Mouse (Mus musculus): ENCODE results near the gene Rnf7. TPM values are rescaled to one million over a fixed set of nuclear protein-coding genes. Genes with fewer than 3 reads are reported as not detected.
"Not testable (repeated sequence)": the region's sequence is repeated elsewhere in the genome, so short reads cannot be mapped to it uniquely, and the experiment has no call there.

Rnf7 gene
- polyA plus RNA-seq, 1 experiment from 2014 or later = 91.7 TPM

GRCm38 (mm10) chr9:96504116-96504895 lies 25.8 kb upstream of the Rnf7 start:
- 68% methylated on average over 17 of the region's 17 CpGs for WGBS (ENCODE audit: insufficient replicate concordance)
- DNase-seq (no peak), ATAC-seq (ENCODE audit: low read depth) (no peak)
- 0 out of 2 replicates have a peak, but pooled peaks cover 4% of the 10 kb centered on the region for H3K4me1 ChIP-seq (replicated peaks)
- no peak overlapping the region for H3K27ac ChIP-seq
- no peak overlapping the region for H3K4me3 ChIP-seq (replicated peaks)
- H3K4me2 ChIP-seq = no peak overlapping the region
- no peaks in the 10 kb centered on the region for H3K9me3 ChIP-seq (replicated peaks)
- no peaks in the 10 kb centered on the region for H3K36me3 ChIP-seq
- H3K9ac ChIP-seq = no peak overlapping the region
- H3K27me3 ChIP-seq = no peaks in the 10 kb centered on the region

- Histone ChIP-seq H3K9me3 (replicated peaks) (no peaks in the 10 kb centered on the region), H3K36me3 (no peaks in the 10 kb centered on the region), H3K4me2 (no peak overlapping the region), H3K4me1 (replicated peaks) (0 out of 2 replicates have a peak, but pooled peaks cover 4% of the 10 kb centered on the region), H3K27me3 (no peaks in the 10 kb centered on the region), H3K4me3 (replicated peaks) (no peak overlapping the region), H3K9ac (no peak overlapping the region), H3K27ac (no peak overlapping the region)
- DNase-seq = no peak
- no peak for ATAC-seq (ENCODE audit: low read depth)
- 64% methylated on average over 6 of the region's 6 CpGs for WGBS (ENCODE audit: insufficient replicate concordance)
Measured at GRCm38 (mm10) chr9:96502856-96503610, 24.6 kb upstream of the Rnf7 start.

DNA sequence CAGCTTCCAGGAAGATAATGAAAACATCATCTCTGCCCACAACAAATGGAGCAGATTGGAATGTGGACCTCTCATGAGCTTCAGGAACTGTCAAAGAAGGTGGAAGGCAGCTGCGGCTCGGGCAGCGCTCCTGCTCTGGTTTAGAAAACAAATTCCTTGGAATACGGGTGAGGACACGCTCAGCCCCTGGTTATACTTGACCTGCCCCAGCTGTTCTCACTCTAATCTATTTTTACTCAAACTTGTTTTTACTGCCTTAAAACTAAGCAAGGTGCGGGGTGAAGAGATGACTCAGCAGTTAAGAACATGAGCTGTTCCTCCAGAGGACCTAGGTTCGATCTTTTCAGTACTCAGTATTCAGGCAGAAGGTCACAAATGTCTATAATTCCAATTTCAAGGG lies 22.7 kb upstream of the Rnf7 start:
- H3K9ac ChIP-seq = no peak overlapping the region
- no peak overlapping the region for H3K4me2 ChIP-seq
- 68% methylated on average over 7 of the region's 7 CpGs for WGBS (ENCODE audit: insufficient replicate concordance)
- H3K4me1 ChIP-seq (replicated peaks) = 0 out of 2 replicates have a peak, but pooled peaks cover 4% of the 10 kb centered on the region
- H3K27ac ChIP-seq = no peak overlapping the region
- ATAC-seq (ENCODE audit: low read depth) = no peak
- no peaks in the 10 kb centered on the region for H3K27me3 ChIP-seq
- no peaks in the 10 kb centered on the region for H3K36me3 ChIP-seq
- H3K4me3 ChIP-seq (replicated peaks) = no peak overlapping the region
- no peaks in the 10 kb centered on the region for H3K9me3 ChIP-seq (replicated peaks)
- DNase-seq = no peak

- DNase-seq (no peak), ATAC-seq (ENCODE audit: low read depth) (no peak)
- H3K27ac ChIP-seq = no peak overlapping the region
Measured at GRCm38 (mm10) chr9:96493212-96493611, 14.7 kb upstream of the Rnf7 start.

DNA sequence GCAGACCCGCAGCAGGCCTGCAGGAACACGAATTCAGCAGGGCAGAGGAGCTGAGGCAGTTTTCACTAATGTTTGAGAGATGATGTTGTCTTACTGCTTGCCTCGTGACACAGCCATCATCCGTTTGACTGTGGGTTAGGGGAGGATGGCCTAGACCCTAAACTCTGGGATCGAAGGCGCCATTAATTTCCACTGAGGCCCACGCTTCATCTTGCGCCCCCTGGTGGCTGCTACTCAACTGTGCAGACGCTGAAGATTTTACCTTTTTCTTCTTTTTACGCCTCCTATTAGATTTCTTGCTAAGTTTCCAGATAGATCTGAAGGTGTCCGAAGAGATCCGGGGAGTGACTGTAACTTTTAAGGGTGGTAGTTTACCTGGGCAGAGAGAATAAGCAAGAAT lies 13.3 kb upstream of the Rnf7 start:
- H3K27ac ChIP-seq = no peak overlapping the region
- no peaks in the 10 kb centered on the region for H3K36me3 ChIP-seq
- ATAC-seq (ENCODE audit: low read depth) (no peak), DNase-seq (peak; percentile 32)
- H3K4me2 ChIP-seq = no peak overlapping the region
- H3K27me3 ChIP-seq = no peaks in the 10 kb centered on the region
- H3K9me3 ChIP-seq (replicated peaks) = no peaks in the 10 kb centered on the region
- no peak overlapping the region for H3K4me3 ChIP-seq (replicated peaks)
- H3K9ac ChIP-seq = no peak overlapping the region
- no peaks in the 10 kb centered on the region for H3K4me1 ChIP-seq (replicated peaks)
- 32% methylated on average over 12 of the region's 12 CpGs for WGBS (ENCODE audit: insufficient replicate concordance)

More at GRCm38 (mm10) chr9:96493212-96493611, 14.7 kb upstream of the Rnf7 start:
- Histone ChIP-seq H3K9me3 (replicated peaks) (no peaks in the 10 kb centered on the region), H3K4me3 (replicated peaks) (no peak overlapping the region), H3K27me3 (no peaks in the 10 kb centered on the region), H3K4me1 (replicated peaks) (no peaks in the 10 kb centered on the region), H3K9ac (no peak overlapping the region), H3K36me3 (no peaks in the 10 kb centered on the region), H3K4me2 (no peak overlapping the region)
- 40% methylated on average over 3 of the region's 3 CpGs for WGBS (ENCODE audit: insufficient replicate concordance)

- not testable (repeated sequence) for ATAC-seq (ENCODE audit: low read depth)
- WGBS (ENCODE audit: insufficient replicate concordance) = 78% methylated on average over 5 of the region's 5 CpGs
Measured at GRCm38 (mm10) chr9:96487869-96488268, 9.4 kb upstream of the Rnf7 start.

DNA sequence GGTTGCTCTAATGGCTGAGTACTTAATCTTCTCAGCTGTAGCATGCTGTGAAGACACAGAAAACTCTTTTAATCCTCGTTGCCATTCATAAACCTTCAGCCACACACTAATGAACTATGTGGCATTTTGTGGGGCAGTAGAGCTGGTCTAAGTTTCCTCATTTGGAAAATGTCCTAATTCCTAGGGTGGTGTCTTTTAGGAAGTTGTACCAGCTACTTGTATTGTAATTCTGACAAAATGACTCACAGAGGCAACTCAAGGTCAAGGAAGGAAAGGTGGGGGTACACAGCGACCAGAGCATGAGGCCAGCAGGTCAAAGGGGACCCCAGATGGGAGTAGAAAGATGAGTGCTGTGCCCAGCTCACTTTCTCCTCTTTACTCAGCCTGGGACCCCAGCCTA lies 5.2 kb upstream of the Rnf7 start:
- Histone ChIP-seq H3K4me3 (replicated peaks) (no peak overlapping the region), H3K4me2 (no peak overlapping the region), H3K9me3 (replicated peaks) (no peaks in the 10 kb centered on the region), H3K27ac (no peak overlapping the region), H3K27me3 (no peaks in the 10 kb centered on the region; the same call in 1 of the 2 replicates), H3K4me1 (replicated peaks) (peaks cover 13% of the 10 kb centered on the region), H3K36me3 (no peaks in the 10 kb centered on the region), H3K9ac (no peak overlapping the region)
- WGBS (ENCODE audit: insufficient replicate concordance) = 45% methylated on average over 2 of the region's 2 CpGs
- DNase-seq (no peak), ATAC-seq (ENCODE audit: low read depth) (no peak)

More at GRCm38 (mm10) chr9:96487869-96488268, 9.4 kb upstream of the Rnf7 start:
- H3K27ac ChIP-seq; H3K9me3 ChIP-seq (replicated peaks); DNase-seq; H3K4me2 ChIP-seq; H3K9ac ChIP-seq; H3K36me3 ChIP-seq; H3K27me3 ChIP-seq; H3K4me3 ChIP-seq (replicated peaks): not testable (repeated sequence)
- peaks cover 10% of the 10 kb centered on the region for H3K4me1 ChIP-seq (replicated peaks)

GRCm38 (mm10) chr9:96483028-96483427 lies 4.6 kb upstream of the Rnf7 start:
- Histone ChIP-seq H3K4me3 (replicated peaks) (no peak overlapping the region), H3K4me2 (no peak overlapping the region), H3K4me1 (replicated peaks) (peaks cover 13% of the 10 kb centered on the region), H3K9ac (no peak overlapping the region), H3K36me3 (no peaks in the 10 kb centered on the region), H3K27me3 (no peaks in the 10 kb centered on the region; the same call in 1 of the 2 replicates), H3K9me3 (replicated peaks) (no peaks in the 10 kb centered on the region), H3K27ac (no peak overlapping the region)
- no peak for DNase-seq
- 33% methylated on average over 3 of the region's 3 CpGs for WGBS (ENCODE audit: insufficient replicate concordance)
- no peak for ATAC-seq (ENCODE audit: low read depth)

DNA sequence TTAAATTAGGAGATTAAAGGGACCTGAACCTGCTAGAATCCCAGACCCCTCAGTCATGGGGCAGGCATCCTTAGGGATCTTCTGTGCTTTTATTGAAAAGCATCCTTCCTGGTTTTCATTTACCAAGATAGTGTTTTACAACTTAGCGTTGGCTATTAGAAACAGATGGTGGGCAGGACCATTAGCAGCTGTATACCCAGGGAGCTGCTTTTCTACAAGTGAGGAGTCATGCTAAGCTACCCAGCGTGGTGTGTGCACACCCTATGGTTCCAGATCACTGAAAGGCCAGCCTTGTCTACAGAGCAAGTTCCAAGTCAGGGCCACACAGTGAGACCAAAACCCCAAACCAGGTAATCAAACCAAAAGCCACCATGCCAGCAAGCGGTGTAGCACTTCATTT lies 6.1 kb downstream of the Rnf7 start:
- Histone ChIP-seq H3K4me2 (no peak overlapping the region), H3K27me3 (no peaks in the 10 kb centered on the region), H3K36me3 (peaks cover 39% of the 10 kb centered on the region), H3K9me3 (replicated peaks) (no peaks in the 10 kb centered on the region), H3K9ac (no peak overlapping the region), H3K4me3 (replicated peaks) (no peak overlapping the region), H3K27ac (no peak overlapping the region), H3K4me1 (replicated peaks) (peaks cover 13% of the 10 kb centered on the region)
- DNase-seq (no peak), ATAC-seq (ENCODE audit: low read depth) (no peak)
- 86% methylated on average over 3 of the region's 3 CpGs for WGBS (ENCODE audit: insufficient replicate concordance)

DNA sequence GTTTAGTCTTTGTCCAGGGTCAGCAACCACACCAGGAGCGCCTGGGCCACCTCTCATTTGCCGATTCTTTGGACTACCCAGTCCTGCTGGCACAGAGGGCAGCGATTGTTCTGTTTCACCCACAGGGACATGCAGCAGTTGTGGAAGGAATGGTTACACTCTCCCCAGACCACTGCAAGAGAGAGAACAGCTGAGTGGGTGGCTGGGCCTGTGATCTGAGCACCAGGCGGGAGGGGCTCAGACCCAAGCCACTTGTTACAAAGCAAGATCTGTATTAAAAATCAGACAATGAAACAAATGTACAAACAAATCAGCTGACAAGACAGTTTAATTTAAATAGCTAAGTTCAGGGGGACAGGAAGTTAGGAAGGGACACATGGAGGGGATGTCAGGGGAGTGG lies 6.8 kb downstream of the Rnf7 start:
- H3K4me3 ChIP-seq (replicated peaks); H3K4me1 ChIP-seq (replicated peaks); H3K27ac ChIP-seq; H3K27me3 ChIP-seq; H3K9ac ChIP-seq; DNase-seq; H3K4me2 ChIP-seq; ATAC-seq (ENCODE audit: low read depth); H3K9me3 ChIP-seq (replicated peaks): not testable (repeated sequence)
- H3K36me3 ChIP-seq = peaks cover 43% of the 10 kb centered on the region
- 87% methylated on average over 4 of the region's 4 CpGs for WGBS (ENCODE audit: insufficient replicate concordance)

GRCm38 (mm10) chr9:96470266-96470974 lies 8.1 kb downstream of the Rnf7 start:
- Histone ChIP-seq H3K4me1 (replicated peaks) (no peaks in the 10 kb centered on the region), H3K9me3 (replicated peaks) (no peaks in the 10 kb centered on the region), H3K27ac (no peak overlapping the region), H3K4me3 (replicated peaks) (no peak overlapping the region), H3K27me3 (no peaks in the 10 kb centered on the region), H3K36me3 (peaks cover 40% of the 10 kb centered on the region), H3K4me2 (no peak overlapping the region), H3K9ac (no peak overlapping the region)
- DNase-seq (no peak), ATAC-seq (ENCODE audit: low read depth) (no peak)
- WGBS (ENCODE audit: insufficient replicate concordance) = 80% methylated on average over 8 of the region's 8 CpGs

Measured in liver, embryonic 13.5 days (tissue).